Mouse (Mus musculus): ENCODE measurements at regions not wholly inside any gene's neighbourhood (a gene's known extent, or its start where the extent isn't known, plus 50 kb on each side); places are given as distances from the start of the nearest gene placed in this dataset.
A peak's percentile ranks its signal among the peaks of the same experiment; 100 is the strongest.

GRCm38 (mm10) chr1:109675196-109675595 is 307.0 kb upstream of the Cdh7 start:
- DNase-seq = no peak

DNA sequence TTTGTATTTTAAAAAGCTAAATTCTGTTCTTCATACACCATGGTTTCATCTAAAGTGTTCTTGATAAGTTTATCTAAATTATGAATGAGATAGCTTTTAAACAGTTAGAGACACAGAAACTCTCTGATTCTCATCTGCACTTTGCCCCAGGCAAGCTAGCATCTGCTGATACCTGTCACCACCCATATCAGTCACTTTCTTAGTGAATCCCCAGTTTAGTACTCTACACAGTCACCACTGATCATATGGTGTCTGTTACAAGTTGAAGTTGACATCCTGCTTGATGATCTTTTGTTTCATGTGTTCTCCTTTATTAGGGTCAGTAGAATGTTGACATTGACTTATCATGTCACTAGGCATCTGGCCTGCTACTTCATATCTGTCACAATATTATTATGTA is 259.8 kb upstream of the Cdh7 start:
- DNase-seq = peak; percentile 63

- DNase-seq = no peak
These were observed 246.2 kb upstream of the Cdh7 start for GRCm38 (mm10) chr1:109736071-109736470.
